Mouse (Mus musculus): ENCODE measurements around the gene Mgat4e. TPM values are rescaled to one million over a fixed set of nuclear protein-coding genes. Genes with fewer than 3 reads are reported as not detected.

The Mgat4e gene
- polyA plus RNA-seq (2015; fragmentation: Nextera tagmentation; extraction: Ambion mirVana) = not detected in 2 replicates

DNA sequence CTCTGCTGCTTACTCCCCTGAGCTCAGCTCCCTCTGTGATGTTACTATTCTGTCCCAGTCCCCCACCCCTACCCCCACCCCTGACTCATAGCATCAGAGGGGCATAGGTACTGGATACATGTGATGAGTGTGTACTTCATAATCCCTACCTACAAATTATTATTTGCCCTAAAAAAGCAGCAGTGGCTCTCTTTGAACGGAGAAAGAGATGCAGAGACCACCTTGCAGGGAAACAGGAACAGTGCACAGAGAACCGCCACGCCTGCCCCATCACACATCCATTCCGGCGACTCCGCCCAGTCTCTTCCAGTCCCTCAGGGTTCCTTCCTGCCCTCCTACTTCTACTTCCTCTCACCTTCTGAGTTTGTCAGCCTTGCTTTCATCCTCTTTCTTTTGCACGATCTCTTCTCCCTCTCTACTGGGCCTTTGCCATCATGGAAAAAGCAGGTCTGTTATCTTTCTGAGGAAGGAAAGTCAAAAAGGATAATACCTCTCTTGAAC, at the start of gene Mgat4e:
Gene Mgat4e, minus strand, starts transcription at position 51 of the 501 bp plus-strand sequence.
- no peaks in the 10 kb centered on the region for H3K36me3 ChIP-seq
- 66% methylated on average over 7 of the region's 7 CpGs for whole genome bisulfite sequencing
- no peak within 1 kb of the TSS for H3K9ac ChIP-seq
- ATAC-seq (replicated peaks; ENCODE audit: low FRiP score) = no peak
- H3K9me3 ChIP-seq (replicated peaks) = peaks cover 5% of the 10 kb centered on the region; the same call in 1 of the 2 replicates
- H3K4me2 ChIP-seq = no peak within 1 kb of the TSS
- no peak within 1 kb of the TSS for H3K4me3 ChIP-seq (replicated peaks)
- no peak within 1 kb of the TSS for H3K27ac ChIP-seq
- peaks cover 4% of the 10 kb centered on the region; the same call in 1 of the 2 replicates for H3K4me1 ChIP-seq
- H3K27me3 ChIP-seq = no peaks in the 10 kb centered on the region

DNA sequence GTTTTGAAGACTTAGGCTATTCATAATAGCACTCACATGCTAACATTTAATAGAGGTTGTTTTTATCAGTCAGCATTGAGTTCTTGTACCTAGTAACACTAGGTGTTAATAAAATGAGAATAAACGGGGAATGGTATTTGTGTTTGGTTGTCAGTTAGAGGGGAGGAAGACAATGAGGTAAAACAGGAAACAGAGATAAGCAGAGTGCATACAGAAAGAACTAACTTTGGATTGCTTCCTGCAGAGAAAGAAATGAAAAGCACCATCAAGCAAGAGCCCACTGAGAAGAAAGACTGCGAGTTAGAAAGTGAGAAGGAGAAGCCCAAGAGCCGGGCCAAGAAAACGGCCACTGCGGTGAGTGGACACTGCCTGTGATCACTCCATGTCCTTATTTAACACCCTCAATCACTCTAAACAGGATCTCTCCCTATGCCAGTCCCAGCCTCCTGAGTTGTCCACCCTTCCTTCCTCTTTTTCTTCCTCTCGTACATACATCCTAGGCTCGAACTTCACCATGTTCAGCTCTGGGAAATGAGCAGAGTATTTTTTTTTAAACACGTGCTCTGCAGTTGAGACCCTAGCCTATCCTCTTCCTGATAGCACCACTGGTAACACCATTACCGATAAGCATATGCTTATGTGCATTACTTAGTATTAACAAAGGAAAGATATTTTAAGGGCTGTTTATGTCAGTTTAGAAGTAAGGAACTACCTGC, 48.0 kb upstream of the Mgat4e start:
- ATAC-seq (replicated peaks; ENCODE audit: low FRiP score) = no peak
- Histone ChIP-seq H3K27me3 (no peaks in the 10 kb centered on the region), H3K9ac (no peak overlapping the region), H3K27ac (no peak overlapping the region), H3K9me3 (replicated peaks) (no peaks in the 10 kb centered on the region), H3K4me3 (replicated peaks) (no peak overlapping the region), H3K4me1 (no peaks in the 10 kb centered on the region), H3K36me3 (peaks cover 88% of the 10 kb centered on the region), H3K4me2 (no peak overlapping the region)
- WGBS = 88% methylated on average over 9 of the region's 9 CpGs

DNA sequence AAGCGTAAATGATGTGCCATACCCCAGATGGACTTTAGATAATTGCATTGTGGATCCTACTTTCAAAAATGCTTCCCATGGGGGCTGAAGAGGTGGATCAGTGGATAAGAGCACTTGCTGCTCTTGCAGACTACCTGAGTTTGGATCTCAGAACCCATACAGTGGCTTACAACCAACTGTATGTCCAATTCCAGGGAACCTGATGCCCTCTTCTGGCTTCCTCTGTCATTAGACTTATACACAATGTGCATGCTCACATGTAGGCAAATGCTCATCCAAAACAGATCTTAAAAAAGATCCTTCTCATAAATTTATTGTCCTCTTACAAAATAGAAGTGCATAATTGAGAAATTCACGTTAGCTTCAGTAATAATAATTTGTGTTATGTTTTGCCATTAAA, 42.3 kb upstream of the Mgat4e start:
- no peak overlapping the region for H3K4me2 ChIP-seq
- ATAC-seq (replicated peaks; ENCODE audit: low FRiP score) = no peak
- no peaks in the 10 kb centered on the region for H3K27me3 ChIP-seq
- H3K27ac ChIP-seq = no peak overlapping the region
- H3K9ac ChIP-seq = no peak overlapping the region
- 86% methylated on average over 2 of the region's 2 CpGs for WGBS
- no peaks in the 10 kb centered on the region for H3K4me1 ChIP-seq
- no peak overlapping the region for H3K4me3 ChIP-seq (replicated peaks)
- no peaks in the 10 kb centered on the region for H3K9me3 ChIP-seq (replicated peaks)
- H3K36me3 ChIP-seq = peaks cover 79% of the 10 kb centered on the region

DNA sequence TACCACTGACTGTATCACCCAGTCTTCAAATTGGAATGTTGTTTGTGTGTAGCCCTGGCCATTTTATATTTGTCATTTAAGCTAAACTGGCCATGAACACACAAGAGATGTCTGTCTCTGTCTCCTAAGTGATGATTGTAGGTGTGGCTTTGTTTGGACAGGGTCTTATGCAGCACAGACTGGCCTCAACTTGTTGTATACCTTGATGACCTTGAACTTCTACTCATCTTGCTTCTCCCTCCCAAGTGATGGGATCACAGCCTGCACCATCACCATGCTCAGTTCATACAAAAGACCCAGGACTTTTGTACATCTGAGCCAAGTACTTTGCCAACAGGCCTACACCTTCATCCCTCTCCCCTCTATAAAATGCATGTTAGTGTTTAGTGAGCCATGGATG, 40.2 kb upstream of the Mgat4e start:
- Histone ChIP-seq H3K9me3 (replicated peaks) (no peaks in the 10 kb centered on the region), H3K36me3 (peaks cover 76% of the 10 kb centered on the region), H3K4me1 (no peaks in the 10 kb centered on the region), H3K27ac (no peak overlapping the region), H3K27me3 (no peaks in the 10 kb centered on the region), H3K4me2 (no peak overlapping the region), H3K9ac (no peak overlapping the region), H3K4me3 (replicated peaks) (no peak overlapping the region)
- no peak for ATAC-seq (replicated peaks; ENCODE audit: low FRiP score)

DNA sequence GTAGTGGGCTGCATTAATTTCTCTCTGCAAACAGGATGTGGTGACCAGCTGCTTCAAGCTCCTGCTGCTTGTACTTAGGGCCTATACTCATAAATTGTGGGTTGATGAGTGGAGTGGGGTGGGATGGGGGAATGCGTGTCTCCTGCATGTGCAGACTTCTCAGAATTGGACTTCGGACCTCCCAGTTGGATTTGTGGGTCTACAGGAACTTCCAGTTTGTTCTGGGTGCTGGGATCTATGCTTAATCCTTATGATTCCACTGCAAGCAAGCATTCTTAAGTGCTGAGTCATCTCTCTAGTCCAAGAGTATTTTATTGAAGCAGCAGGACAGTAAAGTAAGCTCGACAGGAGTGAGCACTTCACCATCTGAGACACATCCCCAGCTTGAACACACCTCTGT, 34.1 kb upstream of the Mgat4e start:
- H3K27me3 ChIP-seq = no peaks in the 10 kb centered on the region
- H3K4me2 ChIP-seq = no peak overlapping the region
- H3K9me3 ChIP-seq (replicated peaks) = no peaks in the 10 kb centered on the region
- H3K4me3 ChIP-seq (replicated peaks) = no peak overlapping the region
- 44% methylated on average over 3 of the region's 3 CpGs for WGBS
- no peak for ATAC-seq (replicated peaks; ENCODE audit: low FRiP score)
- H3K4me1 ChIP-seq = peaks cover 14% of the 10 kb centered on the region
- peaks cover 26% of the 10 kb centered on the region for H3K36me3 ChIP-seq
- H3K9ac ChIP-seq = no peak overlapping the region
- H3K27ac ChIP-seq = peak overlapping the region; percentile 37; the same call in 1 of the 2 replicates

DNA sequence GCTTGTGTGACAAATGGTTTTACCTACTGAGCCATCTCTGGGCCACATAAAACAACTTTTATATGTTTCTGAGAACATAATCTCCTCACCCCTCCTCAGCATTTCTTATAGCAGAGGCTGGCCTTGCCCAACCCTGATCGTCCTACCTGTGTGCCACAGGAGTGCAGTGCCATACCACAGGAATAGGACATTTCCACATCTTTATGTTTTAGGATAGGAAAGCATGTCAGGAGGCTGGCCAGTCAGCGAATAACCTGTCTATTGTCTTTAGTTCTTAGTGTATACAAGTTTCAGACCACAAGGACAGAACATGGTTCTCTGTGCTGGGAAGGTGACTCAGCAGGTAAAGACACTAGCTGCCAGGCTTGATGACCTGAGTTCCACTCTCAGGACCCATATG, 31.3 kb upstream of the Mgat4e start:
- WGBS = 87% methylated on average over 2 of the region's 2 CpGs
- H3K4me2 ChIP-seq = no peak overlapping the region
- H3K4me3 ChIP-seq (replicated peaks) = no peak overlapping the region
- no peaks in the 10 kb centered on the region for H3K27me3 ChIP-seq
- no peaks in the 10 kb centered on the region for H3K9me3 ChIP-seq (replicated peaks)
- no peak overlapping the region for H3K9ac ChIP-seq
- no peak for ATAC-seq (replicated peaks; ENCODE audit: low FRiP score)
- peaks cover 8% of the 10 kb centered on the region for H3K36me3 ChIP-seq
- H3K27ac ChIP-seq = no peak overlapping the region
- peaks cover 14% of the 10 kb centered on the region for H3K4me1 ChIP-seq

DNA sequence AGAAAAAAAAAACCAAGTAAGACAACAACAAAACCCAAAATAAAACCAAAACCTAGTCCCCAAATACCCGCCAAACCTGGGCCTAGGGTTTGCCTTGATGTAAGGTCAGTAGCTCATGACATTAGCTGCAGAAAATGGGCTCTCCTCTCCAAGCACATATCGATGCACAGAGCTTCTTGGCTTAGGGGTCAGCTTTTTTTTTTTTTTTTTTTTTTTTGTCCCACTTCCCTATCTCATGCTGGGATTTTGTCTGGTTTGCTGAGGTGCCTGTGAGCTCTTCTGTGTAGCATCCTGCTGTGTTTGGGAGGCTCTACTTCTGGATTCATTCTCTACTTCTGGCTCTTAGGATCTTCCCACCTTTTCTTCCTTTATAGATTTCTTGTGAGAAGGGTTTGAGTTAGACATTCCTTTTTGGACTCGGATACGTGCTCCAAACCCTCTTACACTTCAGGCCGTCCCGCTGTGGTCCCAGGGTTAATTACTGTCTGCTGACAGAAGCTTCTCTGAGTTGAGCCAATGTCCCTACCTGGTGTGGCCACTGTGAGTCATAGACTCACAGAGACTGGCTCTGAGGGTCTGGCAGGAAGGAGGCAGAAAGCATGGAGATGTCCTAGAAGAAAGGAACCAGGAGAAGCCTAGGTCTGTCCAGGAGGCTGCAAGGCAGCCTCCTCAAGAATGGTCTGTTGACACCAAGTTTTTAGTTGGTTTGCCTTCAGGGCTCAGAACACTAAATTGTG, 28.1 kb upstream of the Mgat4e start:
- H3K27ac ChIP-seq = no peak overlapping the region
- H3K9me3 ChIP-seq (replicated peaks) = no peaks in the 10 kb centered on the region
- H3K9ac ChIP-seq = no peak overlapping the region
- WGBS = 84% methylated on average over 6 of the region's 6 CpGs
- H3K27me3 ChIP-seq = no peaks in the 10 kb centered on the region
- no peak overlapping the region for H3K4me3 ChIP-seq (replicated peaks)
- ATAC-seq (replicated peaks; ENCODE audit: low FRiP score) = no peak
- no peaks in the 10 kb centered on the region for H3K36me3 ChIP-seq
- peaks cover 8% of the 10 kb centered on the region for H3K4me1 ChIP-seq
- no peak overlapping the region for H3K4me2 ChIP-seq

DNA sequence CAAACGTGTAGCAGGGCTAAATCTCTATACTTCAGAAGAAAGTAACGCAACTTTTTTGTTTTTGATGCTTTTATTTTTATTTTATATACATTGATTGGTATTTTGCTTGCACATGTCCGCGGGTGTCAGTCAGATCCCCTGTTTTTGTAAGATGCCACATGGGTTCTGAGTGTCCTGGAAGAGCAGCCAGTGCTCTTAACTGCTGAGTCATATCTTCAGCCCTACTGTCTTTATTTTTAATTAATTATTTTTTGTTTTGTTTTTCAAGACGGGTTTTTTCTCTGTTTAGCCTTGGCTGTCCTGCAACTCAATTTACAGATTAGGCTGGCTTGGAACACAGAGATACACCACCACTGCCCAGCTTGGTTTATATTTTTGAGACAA, 24.4 kb upstream of the Mgat4e start:
- WGBS = 71% methylated on average over 5 of the region's 5 CpGs
- Histone ChIP-seq H3K9me3 (replicated peaks) (no peaks in the 10 kb centered on the region), H3K36me3 (no peaks in the 10 kb centered on the region), H3K4me1 (0 out of 2 replicates have a peak, but pooled peaks cover 5% of the 10 kb centered on the region), H3K4me3 (replicated peaks) (no peak overlapping the region), H3K9ac (no peak overlapping the region), H3K27me3 (no peaks in the 10 kb centered on the region), H3K4me2 (no peak overlapping the region), H3K27ac (no peak overlapping the region)
- no peak for ATAC-seq (replicated peaks; ENCODE audit: low FRiP score)

DNA sequence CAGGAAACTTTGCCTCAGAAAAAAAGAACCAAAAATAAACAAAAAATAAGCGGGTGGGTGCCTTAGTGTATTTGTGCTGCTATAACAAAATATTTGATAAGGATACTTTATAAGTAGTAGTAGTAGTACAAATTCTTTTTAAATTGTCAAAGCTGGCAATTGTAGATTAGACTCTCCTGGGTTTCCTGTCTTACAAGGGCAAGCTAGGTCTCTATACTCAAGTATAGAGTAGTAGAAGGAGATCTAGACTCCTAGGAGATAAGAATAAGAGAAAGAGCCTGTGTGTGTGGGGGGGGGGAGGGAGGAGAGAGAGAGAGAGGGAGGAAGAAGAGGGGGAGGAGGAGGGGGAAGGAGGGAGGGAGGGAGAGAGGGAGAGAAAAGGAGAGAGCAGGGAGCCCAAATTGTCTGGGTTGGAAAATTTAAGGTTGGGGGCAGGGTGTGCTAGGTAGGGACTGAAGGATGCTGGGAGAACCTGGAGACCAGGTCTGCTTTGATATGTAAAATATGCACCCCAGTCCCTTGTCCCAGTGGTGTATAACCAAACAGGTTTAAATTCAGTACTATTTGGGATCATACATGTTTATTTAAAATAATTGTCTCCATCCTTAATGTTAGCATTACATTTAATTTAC, 23.9 kb upstream of the Mgat4e start:
- H3K9me3 ChIP-seq (replicated peaks) = no peaks in the 10 kb centered on the region
- ATAC-seq (replicated peaks; ENCODE audit: low FRiP score) = no peak
- no peak overlapping the region for H3K4me2 ChIP-seq
- no peak overlapping the region for H3K9ac ChIP-seq
- 78% methylated on average over 1 of the region's 1 CpGs for WGBS
- H3K27ac ChIP-seq = no peak overlapping the region
- H3K27me3 ChIP-seq = no peaks in the 10 kb centered on the region
- H3K4me1 ChIP-seq = 0 out of 2 replicates have a peak, but pooled peaks cover 5% of the 10 kb centered on the region
- H3K4me3 ChIP-seq (replicated peaks) = no peak overlapping the region
- no peaks in the 10 kb centered on the region for H3K36me3 ChIP-seq

DNA sequence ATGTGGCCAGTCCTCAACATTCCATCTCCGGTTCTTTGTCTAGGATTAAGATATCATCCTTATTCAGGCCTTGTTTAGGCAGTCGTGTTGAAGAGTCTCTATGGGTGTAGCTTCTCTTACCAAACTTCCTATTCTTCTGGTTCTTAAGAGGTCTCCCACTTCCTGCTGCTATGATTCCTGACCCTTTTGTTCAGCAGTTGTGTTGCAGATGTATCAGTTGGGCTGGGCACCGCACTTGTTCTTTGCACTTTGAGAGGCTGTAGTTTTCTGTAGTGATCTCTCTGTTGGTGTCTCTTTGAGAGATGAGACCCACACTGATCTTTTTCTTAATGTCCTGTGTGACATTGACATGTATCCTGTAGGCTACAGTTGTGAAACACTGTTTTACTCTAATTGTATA, 21.1 kb upstream of the Mgat4e start:
- 73% methylated on average over 3 of the region's 3 CpGs for WGBS
- no peak for ATAC-seq (replicated peaks; ENCODE audit: low FRiP score)
- no peaks in the 10 kb centered on the region for H3K36me3 ChIP-seq
- H3K4me3 ChIP-seq (replicated peaks) = no peak overlapping the region
- H3K4me1 ChIP-seq = peaks cover 13% of the 10 kb centered on the region; the same call in 1 of the 2 replicates
- H3K4me2 ChIP-seq = no peak overlapping the region
- H3K27me3 ChIP-seq = no peaks in the 10 kb centered on the region
- no peaks in the 10 kb centered on the region for H3K9me3 ChIP-seq (replicated peaks)
- no peak overlapping the region for H3K9ac ChIP-seq
- no peak overlapping the region for H3K27ac ChIP-seq

DNA sequence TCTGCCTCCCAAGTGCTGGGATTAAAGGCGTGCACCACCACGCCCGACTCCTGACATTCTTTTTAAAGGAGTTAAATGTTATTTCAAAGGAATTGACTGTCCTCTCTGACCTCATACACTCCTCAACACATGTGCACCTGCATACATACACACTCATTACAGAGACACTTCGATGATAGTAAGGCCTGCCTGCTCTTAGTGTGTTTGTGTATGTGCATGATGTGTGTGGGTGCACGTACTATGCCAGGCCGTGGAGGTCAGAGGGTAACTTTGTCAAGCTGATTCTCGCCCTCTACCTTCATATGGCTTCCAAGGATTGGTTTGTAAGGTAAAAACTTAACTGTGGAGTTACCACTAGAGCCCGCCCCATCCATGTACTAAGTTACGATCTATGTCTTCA, 20.7 kb upstream of the Mgat4e start:
- WGBS = 89% methylated on average over 9 of the region's 9 CpGs

DNA sequence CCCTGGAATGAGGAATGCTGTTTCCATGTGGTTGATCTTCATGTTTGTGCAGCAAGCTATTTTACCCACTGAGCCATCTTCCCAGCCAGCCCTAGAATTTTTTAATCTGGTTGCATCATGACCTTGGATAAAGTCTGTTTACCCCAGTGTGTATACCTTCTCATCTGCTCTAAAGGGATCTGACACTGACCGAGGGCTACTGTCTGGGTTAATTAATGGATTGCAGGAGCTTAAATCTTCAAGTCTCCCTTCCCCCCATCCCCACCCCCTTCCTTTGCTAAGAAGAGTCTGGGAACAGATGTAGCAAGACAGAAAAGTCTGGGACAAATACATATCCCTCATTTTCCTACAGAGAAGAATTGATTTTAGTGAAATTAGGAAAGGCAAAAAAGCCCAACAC, 18.0 kb upstream of the Mgat4e start:
- H3K27me3 ChIP-seq = no peaks in the 10 kb centered on the region
- ATAC-seq (replicated peaks; ENCODE audit: low FRiP score) = no peak
- H3K27ac ChIP-seq = no peak overlapping the region
- no peaks in the 10 kb centered on the region for H3K36me3 ChIP-seq
- no peaks in the 10 kb centered on the region for H3K9me3 ChIP-seq (replicated peaks)
- no peak overlapping the region for H3K4me2 ChIP-seq
- WGBS = 18% methylated on average over 1 of the region's 1 CpGs
- no peak overlapping the region for H3K9ac ChIP-seq
- no peak overlapping the region for H3K4me3 ChIP-seq (replicated peaks)
- H3K4me1 ChIP-seq = peaks cover 21% of the 10 kb centered on the region

More for the DNA sequence above, 20.7 kb upstream of the Mgat4e start:
- no peak for ATAC-seq (replicated peaks; ENCODE audit: low FRiP score)
- no peaks in the 10 kb centered on the region for H3K27me3 ChIP-seq
- no peak overlapping the region for H3K4me2 ChIP-seq
- no peaks in the 10 kb centered on the region for H3K36me3 ChIP-seq
- H3K27ac ChIP-seq = no peak overlapping the region
- H3K4me1 ChIP-seq = peaks cover 17% of the 10 kb centered on the region; the same call in 1 of the 2 replicates
- H3K4me3 ChIP-seq (replicated peaks) = no peak overlapping the region
- H3K9ac ChIP-seq = no peak overlapping the region
- H3K9me3 ChIP-seq (replicated peaks) = no peaks in the 10 kb centered on the region

Measured in kidney, embryonic 15.5 days (tissue).